Mouse (Mus musculus) CD4-positive naive resting alpha-beta T cell, adult 57 days (primary cell): ENCODE results near the gene Esp31. TPM values are rescaled to one million over a fixed set of nuclear protein-coding genes. Genes with fewer than 3 reads are reported as not detected.

Experiments
- total RNA-seq: library from RNA; stranded (reverse); gene quantifications from one replicate; pipeline ENCODE4 v1.2.4, GENCODE M21; 2023

Gene Esp31
- total RNA-seq, result not detected

GRCm38 (mm10) chr17:38639147-38639546 is at the start of gene Esp31:
Gene Esp31 (plus strand): TSS chr17:38639447.

Other genes with a start within 250 kb of the Esp31 start
- gene Esp36, start 219.3 kb upstream of the Esp31 start, total RNA-seq, result not detected
- not detected for gene Esp34, start 85.3 kb upstream of the Esp31 start, total RNA-seq